Mouse (Mus musculus): Measurements from ENCODE around the gene Adcy5. TPM values are rescaled to one million over a fixed set of nuclear protein-coding genes. Genes with fewer than 3 reads are reported as not detected.

Adcy5 gene
- polyA plus RNA-seq, 1 experiment from 2014 or later: 9.0 TPM

DNA sequence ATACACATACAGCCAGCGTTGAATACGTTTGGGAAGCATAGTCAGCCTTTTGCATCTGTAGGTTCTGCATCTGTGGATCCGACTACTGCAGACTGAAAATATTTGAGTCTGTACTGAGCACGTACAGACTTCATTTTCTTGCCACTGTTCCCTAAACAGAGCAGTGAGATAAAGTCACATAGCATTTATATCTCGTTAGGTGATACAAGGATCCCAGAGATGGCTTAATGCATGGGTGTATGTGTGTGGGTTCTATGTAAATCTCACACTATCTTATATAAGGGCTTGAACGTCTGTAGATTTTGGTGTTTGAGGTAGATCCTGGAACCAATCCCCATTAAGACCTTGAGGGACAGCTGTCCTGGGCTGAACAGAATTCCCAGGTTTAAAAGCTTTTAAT is 10.7 kb downstream of the Adcy5 start:
- H3K9ac ChIP-seq: 0 out of 2 replicates have a peak overlapping the region, but pooled peaks have one; percentile 4
- peak overlapping the region; percentile 29 for H3K4me2 ChIP-seq (replicated peaks)
- DNase-seq (ENCODE audit: low spot score) (no peak), ATAC-seq (ENCODE audit: low FRiP score) (no peak)
- H3K36me3 ChIP-seq (replicated peaks; ENCODE audit: control insufficient read depth, insufficient read depth): no peaks in the 10 kb centered on the region
- H3K4me3 ChIP-seq (replicated peaks; ENCODE audit: low read length): no peak overlapping the region
- no peaks in the 10 kb centered on the region for H3K27me3 ChIP-seq (ENCODE audit: control insufficient read depth, insufficient read depth, low read length)
- H3K4me1 ChIP-seq (replicated peaks; ENCODE audit: control insufficient read depth, insufficient read depth, low read length): peaks cover 41% of the 10 kb centered on the region
- H3K27ac ChIP-seq: no peak overlapping the region
- WGBS: 71% methylated on average over 6 of the region's 6 CpGs
- no peaks in the 10 kb centered on the region for H3K9me3 ChIP-seq (ENCODE audit: control insufficient read depth, low read length)

DNA sequence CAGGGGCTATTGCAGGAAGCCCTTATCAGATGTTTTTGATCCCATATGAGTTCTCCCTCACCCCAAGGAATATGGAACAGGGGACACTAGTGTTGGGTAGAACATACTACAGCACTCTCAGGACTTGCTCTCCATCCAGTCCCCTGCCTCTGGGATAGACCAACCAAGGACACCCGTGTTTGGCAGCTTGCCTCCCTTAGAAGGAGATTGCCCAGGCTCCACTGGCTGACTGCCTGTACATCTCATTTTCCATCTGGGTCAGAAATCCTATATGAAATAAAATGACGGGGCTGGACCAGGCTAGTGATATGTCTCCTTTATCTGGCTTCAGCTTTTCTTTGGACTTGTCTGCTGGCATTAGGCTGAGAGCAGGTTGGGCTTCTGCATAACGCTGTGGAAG is 11.1 kb downstream of the Adcy5 start:
- Histone ChIP-seq H3K27me3 (ENCODE audit: control insufficient read depth, insufficient read depth, low read length) (no peaks in the 10 kb centered on the region), H3K9ac (no peak overlapping the region), H3K27ac (no peak overlapping the region), H3K36me3 (replicated peaks; ENCODE audit: control insufficient read depth, insufficient read depth) (no peaks in the 10 kb centered on the region), H3K4me2 (replicated peaks) (no peak overlapping the region), H3K9me3 (ENCODE audit: control insufficient read depth, low read length) (no peaks in the 10 kb centered on the region), H3K4me1 (replicated peaks; ENCODE audit: control insufficient read depth, insufficient read depth, low read length) (peaks cover 36% of the 10 kb centered on the region), H3K4me3 (replicated peaks; ENCODE audit: low read length) (no peak overlapping the region)
- ATAC-seq (ENCODE audit: low FRiP score): no peak
- no peak for DNase-seq (ENCODE audit: low spot score)
- 75% methylated on average over 3 of the region's 3 CpGs for WGBS

GRCm38 (mm10) chr16:35169431-35169830 is 14.8 kb downstream of the Adcy5 start:
- H3K9me3 ChIP-seq (ENCODE audit: control insufficient read depth, low read length): no peaks in the 10 kb centered on the region
- no peak overlapping the region for H3K4me2 ChIP-seq (replicated peaks)
- DNase-seq (ENCODE audit: low spot score) (no peak), ATAC-seq (ENCODE audit: low FRiP score) (no peak)
- no peaks in the 10 kb centered on the region for H3K27me3 ChIP-seq (ENCODE audit: control insufficient read depth, insufficient read depth, low read length)
- peaks cover 17% of the 10 kb centered on the region for H3K4me1 ChIP-seq (replicated peaks; ENCODE audit: control insufficient read depth, insufficient read depth, low read length)
- H3K4me3 ChIP-seq (replicated peaks; ENCODE audit: low read length): no peak overlapping the region
- H3K27ac ChIP-seq: no peak overlapping the region
- H3K9ac ChIP-seq: no peak overlapping the region
- H3K36me3 ChIP-seq (replicated peaks; ENCODE audit: control insufficient read depth, insufficient read depth): no peaks in the 10 kb centered on the region
- 86% methylated on average over 7 of the region's 7 CpGs for WGBS

DNA sequence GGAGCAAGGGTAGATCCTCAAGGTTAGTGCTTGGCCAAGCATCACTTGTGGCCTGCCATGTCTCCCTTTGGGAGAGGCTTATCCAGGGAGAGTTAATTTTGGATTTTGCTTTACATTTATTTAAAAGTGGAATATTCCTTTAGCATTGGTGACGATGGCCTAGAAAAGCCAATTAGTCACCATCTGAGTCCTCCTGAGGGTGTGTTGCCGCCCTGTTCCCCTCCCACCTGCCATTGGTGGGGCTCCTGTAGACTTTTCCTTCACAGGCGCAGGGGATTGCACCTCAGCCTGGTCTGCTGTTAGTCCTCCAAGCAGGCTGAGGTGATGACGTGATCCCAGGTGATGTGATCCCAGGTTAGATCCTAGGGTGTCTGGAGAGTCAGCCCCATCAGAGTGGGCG is 17.5 kb downstream of the Adcy5 start:
- no peak overlapping the region for H3K4me3 ChIP-seq (replicated peaks; ENCODE audit: low read length)
- no peak overlapping the region for H3K9ac ChIP-seq
- no peak overlapping the region for H3K4me2 ChIP-seq (replicated peaks)
- no peak overlapping the region for H3K27ac ChIP-seq
- DNase-seq (ENCODE audit: low spot score) (no peak), ATAC-seq (ENCODE audit: low FRiP score) (no peak)
- WGBS: 94% methylated on average over 5 of the region's 5 CpGs
- no peaks in the 10 kb centered on the region for H3K4me1 ChIP-seq (replicated peaks; ENCODE audit: control insufficient read depth, insufficient read depth, low read length)
- H3K9me3 ChIP-seq (ENCODE audit: control insufficient read depth, low read length): no peaks in the 10 kb centered on the region
- H3K27me3 ChIP-seq (ENCODE audit: control insufficient read depth, insufficient read depth, low read length): no peaks in the 10 kb centered on the region
- no peaks in the 10 kb centered on the region for H3K36me3 ChIP-seq (replicated peaks; ENCODE audit: control insufficient read depth, insufficient read depth)

DNA sequence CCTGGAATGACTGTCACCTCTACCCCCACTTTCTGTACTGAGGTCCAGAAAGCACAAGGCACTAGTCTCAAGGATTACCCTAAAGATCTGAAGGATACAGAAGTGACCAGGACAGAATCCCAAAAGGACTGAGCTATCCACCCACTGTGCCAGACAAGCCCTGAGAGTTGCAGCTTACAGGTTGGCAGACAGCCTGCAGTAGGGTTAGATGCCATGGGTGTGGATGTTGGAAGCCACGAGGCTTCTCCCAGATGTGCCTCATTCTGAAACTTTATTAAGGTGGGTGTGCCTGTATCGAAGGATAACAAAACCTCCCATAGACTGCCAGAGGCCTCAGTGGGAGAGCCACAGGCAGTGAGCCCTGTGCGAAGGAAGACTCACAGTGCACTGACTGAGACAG is 23.8 kb downstream of the Adcy5 start:
- Histone ChIP-seq H3K4me1 (replicated peaks; ENCODE audit: control insufficient read depth, insufficient read depth, low read length) (peaks cover 6% of the 10 kb centered on the region; the same call in 1 of the 2 replicates), H3K4me2 (replicated peaks) (no peak overlapping the region), H3K27ac (no peak overlapping the region), H3K36me3 (replicated peaks; ENCODE audit: control insufficient read depth, insufficient read depth) (peaks cover 11% of the 10 kb centered on the region), H3K9me3 (ENCODE audit: control insufficient read depth, low read length) (no peaks in the 10 kb centered on the region), H3K27me3 (ENCODE audit: control insufficient read depth, insufficient read depth, low read length) (no peaks in the 10 kb centered on the region), H3K9ac (no peak overlapping the region), H3K4me3 (replicated peaks; ENCODE audit: low read length) (no peak overlapping the region)
- 78% methylated on average over 3 of the region's 3 CpGs for WGBS
- ATAC-seq (ENCODE audit: low FRiP score): no peak
- DNase-seq (ENCODE audit: low spot score): no peak

DNA sequence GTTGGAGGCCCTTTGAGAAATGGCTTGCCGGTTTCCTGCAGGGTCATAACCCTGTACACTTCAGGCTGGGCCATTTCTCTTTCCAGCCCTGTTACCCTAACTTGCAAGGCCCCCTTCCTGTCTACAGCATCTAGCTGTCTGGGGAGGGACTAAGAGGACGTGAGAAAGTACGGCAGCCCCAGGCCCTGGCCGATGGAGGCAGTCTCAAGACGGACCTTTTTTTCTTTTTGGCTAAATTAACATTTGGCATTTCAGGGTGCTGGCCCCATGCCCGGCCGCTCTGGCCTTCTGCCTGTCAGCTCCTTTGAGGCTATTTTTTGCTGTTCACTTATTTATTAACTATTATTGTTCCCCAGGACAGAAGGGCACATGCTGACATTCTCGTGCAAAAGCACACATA is 24.4 kb downstream of the Adcy5 start:
- Histone ChIP-seq H3K36me3 (replicated peaks; ENCODE audit: control insufficient read depth, insufficient read depth) (peaks cover 11% of the 10 kb centered on the region), H3K4me3 (replicated peaks; ENCODE audit: low read length) (no peak overlapping the region), H3K9ac (no peak overlapping the region), H3K27me3 (ENCODE audit: control insufficient read depth, insufficient read depth, low read length) (no peaks in the 10 kb centered on the region), H3K27ac (no peak overlapping the region), H3K9me3 (ENCODE audit: control insufficient read depth, low read length) (no peaks in the 10 kb centered on the region), H3K4me1 (replicated peaks; ENCODE audit: control insufficient read depth, insufficient read depth, low read length) (peaks cover 6% of the 10 kb centered on the region; the same call in 1 of the 2 replicates), H3K4me2 (replicated peaks) (no peak overlapping the region)
- no peak for ATAC-seq (ENCODE audit: low FRiP score)
- WGBS: 54% methylated on average over 8 of the region's 8 CpGs
- DNase-seq (ENCODE audit: low spot score): no peak

DNA sequence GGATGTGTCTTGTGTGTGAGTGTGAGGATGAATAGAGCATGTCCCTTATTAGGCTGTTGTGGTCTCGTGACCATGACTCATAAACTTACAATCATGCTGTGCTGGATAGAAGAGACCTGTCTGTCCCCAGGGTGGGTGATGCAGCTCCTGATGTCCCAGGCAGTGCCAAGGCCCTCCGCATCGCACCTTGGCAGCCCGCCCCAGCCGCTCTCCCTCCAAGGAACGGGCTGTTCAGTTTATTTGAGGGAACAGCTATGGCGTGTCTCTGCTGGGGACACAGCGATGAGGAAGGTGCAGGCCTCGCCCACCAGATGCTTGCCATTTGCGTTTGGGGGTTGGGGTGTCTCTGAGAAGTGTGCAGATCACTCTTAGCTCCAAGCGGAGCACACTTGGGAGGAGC is 28.5 kb downstream of the Adcy5 start:
- WGBS: 77% methylated on average over 11 of the region's 11 CpGs
- Histone ChIP-seq H3K4me1 (replicated peaks; ENCODE audit: control insufficient read depth, insufficient read depth, low read length) (peaks cover 6% of the 10 kb centered on the region; the same call in 1 of the 2 replicates), H3K9ac (no peak overlapping the region), H3K27ac (no peak overlapping the region), H3K27me3 (ENCODE audit: control insufficient read depth, insufficient read depth, low read length) (no peaks in the 10 kb centered on the region), H3K9me3 (ENCODE audit: control insufficient read depth, low read length) (no peaks in the 10 kb centered on the region), H3K4me3 (replicated peaks; ENCODE audit: low read length) (no peak overlapping the region), H3K36me3 (replicated peaks; ENCODE audit: control insufficient read depth, insufficient read depth) (peaks cover 11% of the 10 kb centered on the region), H3K4me2 (replicated peaks) (no peak overlapping the region)
- no peak for DNase-seq (ENCODE audit: low spot score)
- ATAC-seq (ENCODE audit: low FRiP score): no peak

DNA sequence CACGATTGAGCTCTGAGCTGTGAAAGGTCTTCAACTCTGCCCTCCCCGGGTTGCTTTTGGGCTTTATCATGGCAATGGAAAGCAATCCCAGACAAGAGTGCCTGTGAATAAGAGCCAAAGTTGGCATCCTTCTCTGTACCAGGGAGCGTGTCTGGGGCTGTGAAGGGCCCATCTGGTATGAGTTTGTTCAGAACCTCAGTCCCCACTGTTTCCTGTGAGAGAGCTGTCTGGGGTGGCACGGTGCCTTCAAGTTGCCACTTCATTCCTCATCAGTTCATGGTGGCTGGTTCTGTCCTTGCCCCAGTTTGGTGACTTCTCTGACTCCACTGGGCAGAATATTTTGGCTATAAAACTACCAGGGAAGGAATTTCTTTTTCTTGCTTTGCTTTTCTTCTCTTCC is 33.4 kb downstream of the Adcy5 start:
- DNase-seq (ENCODE audit: low spot score) (no peak), ATAC-seq (ENCODE audit: low FRiP score) (no peak)
- H3K4me2 ChIP-seq (replicated peaks): no peak overlapping the region
- 77% methylated on average over 4 of the region's 4 CpGs for WGBS
- no peak overlapping the region for H3K27ac ChIP-seq
- no peaks in the 10 kb centered on the region for H3K9me3 ChIP-seq (ENCODE audit: control insufficient read depth, low read length)
- H3K9ac ChIP-seq: no peak overlapping the region
- H3K4me3 ChIP-seq (replicated peaks; ENCODE audit: low read length): no peak overlapping the region
- H3K27me3 ChIP-seq (ENCODE audit: control insufficient read depth, insufficient read depth, low read length): no peaks in the 10 kb centered on the region
- no peaks in the 10 kb centered on the region for H3K36me3 ChIP-seq (replicated peaks; ENCODE audit: control insufficient read depth, insufficient read depth)
- H3K4me1 ChIP-seq (replicated peaks; ENCODE audit: control insufficient read depth, insufficient read depth, low read length): 0 out of 2 replicates have a peak, but pooled peaks cover 1% of the 10 kb centered on the region

- H3K4me3 ChIP-seq (replicated peaks; ENCODE audit: low read length): no peak overlapping the region
- H3K4me2 ChIP-seq (replicated peaks): no peak overlapping the region
- H3K4me1 ChIP-seq (replicated peaks; ENCODE audit: control insufficient read depth, insufficient read depth, low read length): peaks cover 9% of the 10 kb centered on the region; the same call in 1 of the 2 replicates
- ATAC-seq (ENCODE audit: low FRiP score): no peak
- H3K9ac ChIP-seq: no peak overlapping the region
- no peaks in the 10 kb centered on the region for H3K27me3 ChIP-seq (ENCODE audit: control insufficient read depth, insufficient read depth, low read length)
- DNase-seq (ENCODE audit: low spot score): no peak
- H3K27ac ChIP-seq: no peak overlapping the region
- H3K36me3 ChIP-seq (replicated peaks; ENCODE audit: control insufficient read depth, insufficient read depth): no peaks in the 10 kb centered on the region
- 82% methylated on average over 11 of the region's 11 CpGs for WGBS
- H3K9me3 ChIP-seq (ENCODE audit: control insufficient read depth, low read length): no peaks in the 10 kb centered on the region
Observed at GRCm38 (mm10) chr16:35189420-35190141, 34.9 kb downstream of the Adcy5 start.

DNA sequence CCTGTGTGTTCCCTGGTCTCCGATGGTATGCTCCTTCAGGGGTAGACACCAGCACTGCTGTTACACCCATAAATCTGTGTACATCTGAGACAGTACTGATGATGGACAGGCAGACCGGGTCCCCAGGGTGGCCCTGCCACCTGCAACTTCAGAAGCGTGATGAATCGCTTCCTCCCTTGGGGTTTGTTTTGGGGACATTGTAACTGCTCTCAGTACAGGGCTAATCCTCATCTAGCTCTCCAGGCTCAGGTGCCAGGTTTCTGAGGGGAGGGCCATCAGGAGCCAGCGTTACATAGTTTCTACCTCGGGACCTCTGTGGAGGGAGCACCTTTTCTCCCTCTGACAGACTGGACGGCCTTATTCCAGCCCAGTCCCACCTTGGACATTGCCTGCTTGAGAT is 36.1 kb downstream of the Adcy5 start:
- Histone ChIP-seq H3K36me3 (replicated peaks; ENCODE audit: control insufficient read depth, insufficient read depth) (no peaks in the 10 kb centered on the region), H3K4me2 (replicated peaks) (no peak overlapping the region), H3K9me3 (ENCODE audit: control insufficient read depth, low read length) (no peaks in the 10 kb centered on the region), H3K9ac (no peak overlapping the region), H3K27me3 (ENCODE audit: control insufficient read depth, insufficient read depth, low read length) (no peaks in the 10 kb centered on the region), H3K27ac (no peak overlapping the region), H3K4me1 (replicated peaks; ENCODE audit: control insufficient read depth, insufficient read depth, low read length) (peaks cover 9% of the 10 kb centered on the region; the same call in 1 of the 2 replicates), H3K4me3 (replicated peaks; ENCODE audit: low read length) (no peak overlapping the region)
- DNase-seq (ENCODE audit: low spot score) (no peak), ATAC-seq (ENCODE audit: low FRiP score) (no peak)
- WGBS: 82% methylated on average over 7 of the region's 7 CpGs
